Mouse (Mus musculus): Measurements from ENCODE around the gene Catip. TPM values are rescaled to one million over a fixed set of nuclear protein-coding genes. Genes with fewer than 3 reads are reported as not detected.
"Not testable (repeated sequence)": the region's sequence is repeated elsewhere in the genome, so short reads cannot be mapped to it uniquely, and the experiment has no call there.

Catip gene
- polyA plus RNA-seq, 1 experiment from 2014 or later, result 0.55 TPM

GRCm38 (mm10) chr1:74337241-74337771, 24.6 kb upstream of the Catip start:
- Histone ChIP-seq H3K27me3 (ENCODE audit: control insufficient read depth, insufficient read depth, low read length) (no peaks in the 10 kb centered on the region), H3K36me3 (ENCODE audit: control insufficient read depth, insufficient read depth, low read length) (no peaks in the 10 kb centered on the region), H3K9me3 (ENCODE audit: control insufficient read depth, low read length) (no peaks in the 10 kb centered on the region), H3K4me3 (ENCODE audit: control insufficient read depth in 1 of 2, insufficient read depth in 1 of 2, low read depth in 1 of 2, low read length in 2 of 2) (no peak overlapping the region), H3K9ac (ENCODE audit: low read length) (peak overlapping the region; percentile 11; the same call in 1 of the 2 replicates), H3K4me1 (ENCODE audit: control insufficient read depth in 2 of 2, insufficient read depth in 2 of 2, low read length in 2 of 2) (peaks cover 17 to 35% of the 10 kb centered on the region in 2 experiments), H3K4me2 (ENCODE audit: low read length) (no peak overlapping the region), H3K27ac (replicated peaks in 1 of 2; ENCODE audit: control insufficient read depth in 1 of 2, insufficient read depth in 1 of 2, low read depth in 2 of 2, low read length in 2 of 2) (peak overlapping the region; percentile 55 to 75)
- 54% methylated on average over 3 of the region's 3 CpGs for WGBS
- ATAC-seq (ENCODE audit: insufficient number of reproducible peaks, insufficient read depth, low FRiP score, low read depth), result no peak

GRCm38 (mm10) chr1:74338013-74338412, 23.9 kb upstream of the Catip start:
- H3K36me3 ChIP-seq (ENCODE audit: control insufficient read depth, insufficient read depth, low read length), result no peaks in the 10 kb centered on the region
- no peak overlapping the region for H3K4me2 ChIP-seq (ENCODE audit: low read length)
- peaks cover 16 to 35% of the 10 kb centered on the region in 2 experiments for H3K4me1 ChIP-seq (ENCODE audit: control insufficient read depth in 2 of 2, insufficient read depth in 2 of 2, low read length in 2 of 2)
- H3K27me3 ChIP-seq (ENCODE audit: control insufficient read depth, insufficient read depth, low read length), result no peaks in the 10 kb centered on the region
- no peak overlapping the region for H3K9ac ChIP-seq (ENCODE audit: low read length)
- H3K9me3 ChIP-seq (ENCODE audit: control insufficient read depth, low read length), result no peaks in the 10 kb centered on the region
- H3K4me3 ChIP-seq (ENCODE audit: control insufficient read depth in 1 of 2, insufficient read depth in 1 of 2, low read depth in 1 of 2, low read length in 2 of 2), result no peak overlapping the region
- no peak for ATAC-seq (ENCODE audit: insufficient number of reproducible peaks, insufficient read depth, low FRiP score, low read depth)
- H3K27ac ChIP-seq (replicated peaks in 1 of 2; ENCODE audit: control insufficient read depth in 1 of 2, insufficient read depth in 1 of 2, low read depth in 2 of 2, low read length in 2 of 2), result no peak overlapping the region
- 65% methylated on average over 4 of the region's 5 CpGs for WGBS

- H3K9me3 ChIP-seq (ENCODE audit: control insufficient read depth, low read length), result no peaks in the 10 kb centered on the region
- peaks cover 12 to 33% of the 10 kb centered on the region in 2 experiments for H3K4me1 ChIP-seq (ENCODE audit: control insufficient read depth in 2 of 2, insufficient read depth in 2 of 2, low read length in 2 of 2)
- no peak overlapping the region for H3K27ac ChIP-seq (replicated peaks in 1 of 2; ENCODE audit: control insufficient read depth in 1 of 2, insufficient read depth in 1 of 2, low read depth in 2 of 2, low read length in 2 of 2)
- H3K9ac ChIP-seq (ENCODE audit: low read length), result no peak overlapping the region
- WGBS, result 67% methylated on average over 4 of the region's 4 CpGs
- no peak for ATAC-seq (ENCODE audit: insufficient number of reproducible peaks, insufficient read depth, low FRiP score, low read depth)
- no peak overlapping the region for H3K4me2 ChIP-seq (ENCODE audit: low read length)
- no peaks in the 10 kb centered on the region for H3K36me3 ChIP-seq (ENCODE audit: control insufficient read depth, insufficient read depth, low read length)
- H3K4me3 ChIP-seq (ENCODE audit: control insufficient read depth in 1 of 2, insufficient read depth in 1 of 2, low read depth in 1 of 2, low read length in 2 of 2), result no peak overlapping the region
- no peaks in the 10 kb centered on the region for H3K27me3 ChIP-seq (ENCODE audit: control insufficient read depth, insufficient read depth, low read length)
These were observed 23.3 kb upstream of the Catip start for GRCm38 (mm10) chr1:74338626-74339025.

GRCm38 (mm10) chr1:74339917-74340316, 22.0 kb upstream of the Catip start:
- no peaks in the 10 kb centered on the region for H3K36me3 ChIP-seq (ENCODE audit: control insufficient read depth, insufficient read depth, low read length)
- no peaks in the 10 kb centered on the region for H3K27me3 ChIP-seq (ENCODE audit: control insufficient read depth, insufficient read depth, low read length)
- H3K4me1 ChIP-seq (ENCODE audit: control insufficient read depth in 2 of 2, insufficient read depth in 2 of 2, low read length in 2 of 2), result peaks cover 12 to 28% of the 10 kb centered on the region in 2 experiments
- H3K9me3 ChIP-seq (ENCODE audit: control insufficient read depth, low read length), result no peaks in the 10 kb centered on the region
- no peak overlapping the region for H3K9ac ChIP-seq (ENCODE audit: low read length)
- no peak for ATAC-seq (ENCODE audit: insufficient number of reproducible peaks, insufficient read depth, low FRiP score, low read depth)
- no peak overlapping the region for H3K4me2 ChIP-seq (ENCODE audit: low read length)
- no peak overlapping the region for H3K27ac ChIP-seq (replicated peaks in 1 of 2; ENCODE audit: control insufficient read depth in 1 of 2, insufficient read depth in 1 of 2, low read depth in 2 of 2, low read length in 2 of 2)
- 89% methylated on average over 9 of the region's 9 CpGs for WGBS
- no peak overlapping the region for H3K4me3 ChIP-seq (ENCODE audit: control insufficient read depth in 1 of 2, insufficient read depth in 1 of 2, low read depth in 1 of 2, low read length in 2 of 2)

- Histone ChIP-seq H3K4me3 (ENCODE audit: control insufficient read depth in 1 of 2, insufficient read depth in 1 of 2, low read depth in 1 of 2, low read length in 2 of 2) (no peak overlapping the region), H3K27me3 (ENCODE audit: control insufficient read depth, insufficient read depth, low read length) (no peaks in the 10 kb centered on the region), H3K4me1 (ENCODE audit: control insufficient read depth in 2 of 2, insufficient read depth in 2 of 2, low read length in 2 of 2) (peaks cover 12 to 23% of the 10 kb centered on the region in 2 experiments), H3K4me2 (ENCODE audit: low read length) (no peak overlapping the region), H3K9ac (ENCODE audit: low read length) (no peak overlapping the region), H3K27ac (replicated peaks in 1 of 2; ENCODE audit: control insufficient read depth in 1 of 2, insufficient read depth in 1 of 2, low read depth in 2 of 2, low read length in 2 of 2) (no peak overlapping the region), H3K9me3 (ENCODE audit: control insufficient read depth, low read length) (no peaks in the 10 kb centered on the region), H3K36me3 (ENCODE audit: control insufficient read depth, insufficient read depth, low read length) (no peaks in the 10 kb centered on the region)
- no peak for ATAC-seq (ENCODE audit: insufficient number of reproducible peaks, insufficient read depth, low FRiP score, low read depth)
- WGBS, result 92% methylated on average over 6 of the region's 6 CpGs
These were observed 21.5 kb upstream of the Catip start for GRCm38 (mm10) chr1:74340361-74340764.

- 92% methylated on average over 4 of the region's 4 CpGs for WGBS
- peaks cover 12 to 20% of the 10 kb centered on the region in 2 experiments for H3K4me1 ChIP-seq (ENCODE audit: control insufficient read depth in 2 of 2, insufficient read depth in 2 of 2, low read length in 2 of 2)
- not testable (repeated sequence) for H3K27ac ChIP-seq (replicated peaks in 1 of 2; ENCODE audit: control insufficient read depth in 1 of 2, insufficient read depth in 1 of 2, low read depth in 2 of 2, low read length in 2 of 2); H3K4me2 ChIP-seq (ENCODE audit: low read length); H3K4me3 ChIP-seq (ENCODE audit: control insufficient read depth in 1 of 2, insufficient read depth in 1 of 2, low read depth in 1 of 2, low read length in 2 of 2); H3K9ac ChIP-seq (ENCODE audit: low read length); H3K9me3 ChIP-seq (ENCODE audit: control insufficient read depth, low read length); H3K36me3 ChIP-seq (ENCODE audit: control insufficient read depth, insufficient read depth, low read length); ATAC-seq (ENCODE audit: insufficient number of reproducible peaks, insufficient read depth, low FRiP score, low read depth); H3K27me3 ChIP-seq (ENCODE audit: control insufficient read depth, insufficient read depth, low read length)
These were observed 20.9 kb upstream of the Catip start for GRCm38 (mm10) chr1:74340992-74341391.

GRCm38 (mm10) chr1:74341898-74342297, 20.0 kb upstream of the Catip start:
- H3K9ac ChIP-seq (ENCODE audit: low read length), result no peak overlapping the region
- WGBS, result 78% methylated on average over 7 of the region's 7 CpGs

GRCm38 (mm10) chr1:74342308-74342707, 19.6 kb upstream of the Catip start:
- Histone ChIP-seq H3K4me2 (ENCODE audit: low read length) (no peak overlapping the region), H3K36me3 (ENCODE audit: control insufficient read depth, insufficient read depth, low read length) (no peaks in the 10 kb centered on the region; the same call in 1 of the 2 replicates), H3K4me3 (ENCODE audit: control insufficient read depth in 1 of 2, insufficient read depth in 1 of 2, low read depth in 1 of 2, low read length in 2 of 2) (no peak overlapping the region), H3K9ac (ENCODE audit: low read length) (no peak overlapping the region), H3K4me1 (ENCODE audit: control insufficient read depth in 2 of 2, insufficient read depth in 2 of 2, low read length in 2 of 2) (peaks cover 6 to 13% of the 10 kb centered on the region in 2 experiments), H3K27ac (replicated peaks in 1 of 2; ENCODE audit: control insufficient read depth in 1 of 2, insufficient read depth in 1 of 2, low read depth in 2 of 2, low read length in 2 of 2) (no peak overlapping the region), H3K9me3 (ENCODE audit: control insufficient read depth, low read length) (no peaks in the 10 kb centered on the region), H3K27me3 (ENCODE audit: control insufficient read depth, insufficient read depth, low read length) (no peaks in the 10 kb centered on the region)
- no peak for ATAC-seq (ENCODE audit: insufficient number of reproducible peaks, insufficient read depth, low FRiP score, low read depth)
- 85% methylated on average over 1 of the region's 1 CpGs for WGBS

More at GRCm38 (mm10) chr1:74341898-74342297, 20.0 kb upstream of the Catip start:
- Histone ChIP-seq H3K4me1 (ENCODE audit: control insufficient read depth in 2 of 2, insufficient read depth in 2 of 2, low read length in 2 of 2) (peaks cover 10 to 17% of the 10 kb centered on the region in 2 experiments), H3K4me2 (ENCODE audit: low read length) (no peak overlapping the region), H3K9me3 (ENCODE audit: control insufficient read depth, low read length) (no peaks in the 10 kb centered on the region), H3K4me3 (ENCODE audit: control insufficient read depth in 1 of 2, insufficient read depth in 1 of 2, low read depth in 1 of 2, low read length in 2 of 2) (no peak overlapping the region), H3K27me3 (ENCODE audit: control insufficient read depth, insufficient read depth, low read length) (no peaks in the 10 kb centered on the region), H3K36me3 (ENCODE audit: control insufficient read depth, insufficient read depth, low read length) (no peaks in the 10 kb centered on the region), H3K27ac (replicated peaks in 1 of 2; ENCODE audit: control insufficient read depth in 1 of 2, insufficient read depth in 1 of 2, low read depth in 2 of 2, low read length in 2 of 2) (no peak overlapping the region)
- no peak for ATAC-seq (ENCODE audit: insufficient number of reproducible peaks, insufficient read depth, low FRiP score, low read depth)

All from heart, embryonic 14.5 days (tissue).